Mouse (Mus musculus): ENCODE measurements around the gene Grip1.

GRCm38 (mm10) chr10:119723671-119724070 lies 270.0 kb downstream of the Grip1 start:
- TF ChIP-seq CTCF (IDR thresholded peaks at IDR 0.05; ENCODE audit: borderline replicate concordance, insufficient read depth, low read depth, low read length) (no peak), POLR2A (IDR thresholded peaks at IDR 0.05; ENCODE audit: borderline replicate concordance, insufficient read depth, low read length) (no peak)
